Mouse (Mus musculus) lung, postnatal 4 days (tissue): ENCODE results near the gene Fam71f1.
"Not testable (repeated sequence)": the region's sequence is repeated elsewhere in the genome, so short reads cannot be mapped to it uniquely, and the experiment has no call there.

Experiments used
- DNase-seq, 2 experiments: peaks; one replicate each; pipeline ENCODE4 v3.0.0; 2021

Fam71f1 gene

GRCm38 (mm10) chr6:29329514-29329913, 10.6 kb downstream of the Fam71f1 start:
- DNase-seq = no peak

GRCm38 (mm10) chr6:29346512-29346911, 27.6 kb downstream of the Fam71f1 start:
- DNase-seq = not testable (repeated sequence)

- no peak for DNase-seq
Observed at GRCm38 (mm10) chr6:29347189-29347588, 28.2 kb downstream of the Fam71f1 start.

- DNase-seq = peak; percentile 99 to 100
Observed at GRCm38 (mm10) chr6:29347665-29348370, 28.9 kb downstream of the Fam71f1 start, which contains the start of gene Calu. TSS of gene Calu (plus strand) at chr6:29348069.

GRCm38 (mm10) chr6:29348371-29348724, 29.4 kb downstream of the Fam71f1 start:
- no peak for DNase-seq

GRCm38 (mm10) chr6:29351613-29352012, 32.7 kb downstream of the Fam71f1 start:
- DNase-seq = no peak

- no peak for DNase-seq
Observed at GRCm38 (mm10) chr6:29352816-29353215, 33.9 kb downstream of the Fam71f1 start.

- DNase-seq = no peak
Observed at GRCm38 (mm10) chr6:29359386-29359785, 40.4 kb downstream of the Fam71f1 start.

GRCm38 (mm10) chr6:29360211-29360610, 41.3 kb downstream of the Fam71f1 start:
- no peak for DNase-seq

GRCm38 (mm10) chr6:29362246-29363128, 43.5 kb downstream of the Fam71f1 start:
- no peak for DNase-seq

- DNase-seq = no peak
Observed at GRCm38 (mm10) chr6:29363129-29363515, 44.2 kb downstream of the Fam71f1 start.

- DNase-seq = no peak
Observed at GRCm38 (mm10) chr6:29365277-29365676, 46.3 kb downstream of the Fam71f1 start.

- DNase-seq = no peak
Observed at GRCm38 (mm10) chr6:29377386-29377785, 58.4 kb downstream of the Fam71f1 start.

GRCm38 (mm10) chr6:29378678-29379077, 59.7 kb downstream of the Fam71f1 start:
- no peak for DNase-seq

GRCm38 (mm10) chr6:29379954-29380353, 61.0 kb downstream of the Fam71f1 start:
- DNase-seq = no peak

- DNase-seq = no peak
Observed at GRCm38 (mm10) chr6:29382442-29382841, 63.5 kb downstream of the Fam71f1 start.
